Mouse (Mus musculus) layer of hippocampus, postnatal 25 days (tissue): ENCODE measurements at regions not wholly inside any gene's neighbourhood (a gene's known extent, or its start where the extent isn't known, plus 50 kb on each side); places are given as distances from the start of the nearest gene placed in this dataset.

Source experiments
- DNase-seq, 2 experiments: peaks; one replicate each; pipeline ENCODE4 v3.0.0; 2022; ENCODE audit warnings: mixed read lengths in 2 of 2, low spot score in 1 of 2; ENCODE audit errors: extremely low spot score in 1 of 2

DNA sequence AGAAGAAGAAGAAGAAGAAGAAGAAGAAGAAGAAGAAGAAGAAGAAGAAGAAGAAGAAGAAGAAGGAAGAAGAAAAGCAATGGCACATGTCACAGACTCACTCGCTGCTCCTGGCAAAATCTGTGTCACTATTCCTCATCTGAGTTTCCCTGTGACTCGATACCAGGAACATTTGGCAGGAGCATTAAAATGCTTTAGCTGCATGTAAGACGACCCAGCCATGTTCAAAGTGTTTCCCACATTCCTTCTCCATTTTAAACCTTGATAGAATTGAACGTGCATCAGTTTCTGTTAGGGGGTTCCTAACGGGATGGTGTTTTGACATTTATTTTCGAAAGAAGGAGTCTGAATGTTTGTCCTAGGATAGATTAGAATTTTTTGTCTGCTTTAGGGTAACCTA is 51.2 kb upstream of the Pja2 start:
- DNase-seq, result no peak

DNA sequence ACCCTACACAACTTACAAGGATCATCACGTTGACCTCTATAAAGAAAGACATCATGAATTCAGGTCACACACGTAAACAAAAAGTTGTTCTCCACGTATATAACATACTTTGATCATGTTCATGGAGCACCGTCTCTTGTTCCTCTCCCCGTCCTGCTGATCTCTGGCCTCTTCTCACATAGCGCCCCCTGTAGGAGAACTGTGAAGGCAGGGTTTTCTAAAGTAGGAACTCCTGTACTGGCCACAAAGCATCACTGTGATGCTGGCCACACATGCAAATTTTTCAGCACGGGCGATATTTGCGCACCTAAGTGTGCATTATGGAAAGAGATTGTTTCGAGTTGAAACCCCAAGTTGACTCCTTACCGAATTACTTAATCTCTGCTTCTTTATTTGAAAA is 51.9 kb upstream of the Pja2 start:
- no peak for DNase-seq

DNA sequence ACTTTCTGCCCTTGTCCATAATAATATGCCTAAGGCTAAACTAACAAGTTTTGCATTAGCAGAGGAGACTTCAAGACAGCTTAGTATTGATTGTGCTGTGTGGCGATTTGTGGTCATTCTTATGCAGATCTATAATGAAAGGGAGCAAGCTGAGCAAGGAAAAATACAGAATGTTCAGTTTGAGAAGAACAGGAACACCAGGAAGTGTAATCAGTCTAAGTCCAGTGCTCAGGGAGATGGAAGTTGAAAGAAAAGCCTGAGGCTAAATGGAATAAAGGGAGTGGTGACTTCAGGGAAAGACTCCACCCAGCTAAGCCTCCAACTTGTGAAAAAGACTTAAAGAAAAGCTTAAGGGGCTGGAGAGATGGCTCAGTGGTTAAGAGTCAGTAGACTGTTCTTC is 58.6 kb upstream of the Pja2 start:
- no peak for DNase-seq

- no peak for DNase-seq
These were observed 65.7 kb upstream of the Pja2 start for GRCm38 (mm10) chr17:64397254-64397897.

DNA sequence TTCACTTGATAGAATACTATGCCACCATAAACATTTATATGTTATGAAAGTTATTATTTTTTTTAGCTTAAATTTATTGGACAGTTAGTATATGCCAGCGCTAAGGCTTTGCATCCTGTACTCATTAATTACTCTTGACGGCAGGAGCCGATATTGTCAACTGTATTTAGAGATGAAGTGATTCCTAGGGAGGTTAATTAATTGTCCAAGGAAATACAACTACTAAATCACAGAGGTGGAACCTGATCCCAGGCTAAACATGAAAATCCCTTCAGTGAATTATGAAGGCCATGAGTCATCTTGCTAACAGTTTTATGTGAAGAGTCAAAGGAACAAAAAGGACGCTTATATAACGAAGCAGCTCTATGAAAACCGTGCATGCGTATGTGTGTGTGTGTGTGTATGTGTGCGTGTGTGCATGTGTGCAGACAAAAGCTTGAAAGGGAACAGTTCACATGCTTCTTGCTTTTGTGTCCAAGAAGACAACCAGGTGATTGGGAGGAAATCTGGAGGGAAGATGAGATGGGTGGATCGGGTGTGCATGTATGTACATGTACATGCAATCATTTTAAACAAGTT is 66.5 kb upstream of the Pja2 start:
- no peak for DNase-seq

DNA sequence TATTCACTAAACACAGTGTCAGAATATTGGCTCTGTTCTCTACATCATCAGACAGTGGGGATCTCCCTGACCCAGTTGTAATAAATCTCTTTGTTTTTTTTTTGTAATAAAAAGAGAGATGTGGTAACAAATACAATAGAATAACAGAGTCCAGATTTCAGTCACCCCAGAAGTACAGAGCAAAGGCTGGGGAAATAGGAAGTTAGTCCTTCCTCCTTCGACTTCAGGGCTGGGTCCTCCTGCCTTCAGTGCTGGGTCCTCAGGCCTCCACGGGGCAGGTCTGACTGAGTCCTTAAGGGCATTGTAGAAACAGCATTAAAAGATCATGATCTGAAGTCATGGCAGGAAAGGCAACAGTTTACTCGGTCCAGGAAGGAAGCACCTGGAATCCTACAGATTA is 67.0 kb upstream of the Pja2 start:
- no peak for DNase-seq

DNA sequence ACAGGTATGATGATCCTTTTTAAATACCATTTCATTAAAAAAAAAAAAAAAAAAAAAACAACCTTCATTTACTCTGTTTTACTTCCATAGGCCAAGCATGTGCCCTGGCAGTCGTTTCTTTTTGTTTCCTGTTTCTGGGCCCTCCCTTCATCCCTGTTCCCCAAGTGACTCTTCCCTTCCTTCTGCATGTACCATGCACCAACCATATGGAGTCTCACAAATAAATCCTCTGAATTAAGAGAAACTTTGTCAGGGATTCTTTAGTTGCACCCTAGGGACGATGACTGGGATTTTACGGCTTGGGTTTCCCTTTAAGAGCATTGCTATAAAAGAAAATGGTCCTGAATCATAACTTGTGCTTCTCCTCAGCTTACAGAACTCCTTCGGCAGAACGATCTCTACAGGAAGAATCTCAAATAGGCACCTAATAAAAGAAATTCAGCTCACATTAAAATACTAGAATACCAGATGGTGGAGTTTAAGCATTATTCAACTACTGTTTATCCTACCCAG is 75.1 kb upstream of the Pja2 start:
- DNase-seq, result no peak

- DNase-seq, result no peak
These were observed 75.7 kb upstream of the Pja2 start for GRCm38 (mm10) chr17:64407255-64408011.

DNA sequence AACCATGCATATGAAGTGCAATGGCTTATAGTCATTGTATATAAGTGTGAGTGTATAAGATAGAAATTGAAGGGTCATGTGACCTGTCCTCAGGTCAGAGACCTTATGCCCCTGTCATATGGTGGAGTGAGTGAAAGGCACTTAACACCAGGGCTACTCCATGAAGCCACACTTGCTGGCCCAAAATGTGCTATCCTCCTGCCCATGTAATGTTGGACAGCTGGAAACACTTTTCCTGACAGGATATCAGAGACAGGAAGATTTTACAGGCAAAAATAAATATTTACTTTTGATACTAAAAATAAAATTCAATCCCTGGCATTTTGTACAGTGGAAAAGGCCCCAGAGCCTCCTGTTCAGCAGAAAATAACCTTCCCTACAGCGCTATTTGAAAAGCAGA is 94.1 kb upstream of the Pja2 start:
- no peak for DNase-seq

GRCm38 (mm10) chr17:64426536-64426935 is 94.8 kb upstream of the Pja2 start:
- DNase-seq, result no peak

- no peak for DNase-seq
These were observed 107.9 kb upstream of the Pja2 start for GRCm38 (mm10) chr17:64439571-64439970.

DNA sequence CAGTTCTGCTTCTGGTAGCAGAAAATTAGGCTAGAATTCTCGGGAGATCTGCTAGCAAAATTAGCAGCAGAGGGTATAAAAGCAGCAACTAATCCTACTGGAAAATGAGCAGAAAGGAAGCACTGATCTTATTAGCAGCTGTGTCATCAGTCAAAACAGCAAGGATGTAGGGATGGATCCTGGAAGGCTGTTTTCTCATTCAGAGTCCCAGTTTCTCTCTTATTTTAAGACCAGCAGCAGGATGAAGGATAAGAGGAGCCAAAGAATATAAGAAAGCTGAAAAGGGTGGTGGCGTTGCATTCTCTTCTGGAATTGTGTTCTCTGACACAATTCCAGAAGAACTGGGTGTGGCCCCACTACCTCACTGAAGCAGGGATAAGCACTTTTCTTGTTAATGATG is 123.0 kb upstream of the Pja2 start:
- DNase-seq, result no peak

GRCm38 (mm10) chr17:64466273-64466672 is 134.3 kb upstream of the Man2a1 start:
- DNase-seq, result no peak

DNA sequence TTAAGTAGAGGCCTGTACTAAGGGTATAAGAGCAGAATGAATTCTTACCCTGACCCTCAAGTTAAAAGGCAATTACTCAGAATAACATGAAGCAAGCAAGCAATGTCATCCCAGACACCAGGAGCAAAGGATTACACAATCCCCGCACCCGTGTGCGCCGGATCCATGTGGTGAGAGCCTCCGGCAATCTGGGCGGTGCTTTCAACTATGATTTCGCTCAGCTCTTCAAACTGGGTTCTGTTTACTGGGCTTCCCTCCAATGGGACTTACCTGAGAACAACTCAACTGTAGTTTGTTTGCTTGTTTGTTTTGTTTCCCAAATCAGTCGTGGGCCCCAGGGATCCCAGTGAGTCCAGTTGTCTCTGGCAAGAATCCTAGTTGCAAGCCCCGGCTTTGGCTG is 133.8 kb upstream of the Man2a1 start:
- no peak for DNase-seq

DNA sequence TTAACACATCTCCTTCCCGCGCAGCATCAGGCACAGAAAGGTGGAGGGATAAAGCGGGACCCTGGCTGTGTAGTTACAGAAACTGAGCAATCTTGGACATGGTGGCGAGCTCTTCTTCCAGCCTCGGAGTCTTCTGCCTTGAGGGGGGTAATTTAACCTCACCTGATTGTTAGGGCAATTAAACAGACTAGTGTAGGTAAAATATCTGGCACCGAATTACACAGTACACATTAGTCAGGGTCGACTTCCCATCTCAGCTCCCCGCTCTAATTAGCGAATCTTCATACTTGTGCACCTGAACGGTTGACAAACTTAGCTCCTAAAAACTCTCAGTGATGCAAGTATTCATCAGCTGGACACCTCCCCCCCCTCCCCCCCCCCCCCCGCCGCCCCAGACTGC is 133.2 kb upstream of the Man2a1 start:
- no peak for DNase-seq

DNA sequence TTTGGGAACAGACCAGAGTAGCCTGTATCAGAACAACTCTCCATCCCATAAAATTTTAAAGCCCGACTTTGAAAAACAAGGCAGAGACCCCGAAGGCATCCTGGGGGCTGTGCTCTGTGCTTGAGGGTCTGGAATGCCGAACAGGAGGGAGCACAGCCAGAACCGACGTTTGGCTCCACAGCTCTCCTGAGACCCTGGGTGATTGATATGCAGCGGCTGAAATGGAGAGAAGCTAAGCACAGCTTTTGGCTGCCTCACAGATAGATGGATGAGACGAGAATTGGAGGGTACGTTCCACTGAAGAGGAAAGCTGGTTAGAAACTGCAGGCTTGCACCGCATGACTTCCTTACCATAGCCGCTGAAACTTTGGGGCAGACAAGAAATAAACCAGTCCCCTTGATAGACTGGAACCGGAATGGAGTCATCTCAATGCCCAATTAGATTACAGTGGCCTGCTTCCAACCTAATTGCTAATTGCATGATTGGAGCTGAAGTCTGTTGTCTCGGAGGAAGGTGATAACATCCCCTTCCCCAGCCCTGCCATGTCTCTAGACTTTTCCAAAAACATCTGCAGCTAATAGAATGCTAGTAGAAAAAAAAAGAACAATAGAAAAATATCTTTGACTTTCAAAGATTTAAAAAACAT is 130.7 kb upstream of the Man2a1 start:
- DNase-seq, result no peak

- DNase-seq, result no peak
These were observed 119.9 kb upstream of the Man2a1 start for GRCm38 (mm10) chr17:64480607-64481038.

DNA sequence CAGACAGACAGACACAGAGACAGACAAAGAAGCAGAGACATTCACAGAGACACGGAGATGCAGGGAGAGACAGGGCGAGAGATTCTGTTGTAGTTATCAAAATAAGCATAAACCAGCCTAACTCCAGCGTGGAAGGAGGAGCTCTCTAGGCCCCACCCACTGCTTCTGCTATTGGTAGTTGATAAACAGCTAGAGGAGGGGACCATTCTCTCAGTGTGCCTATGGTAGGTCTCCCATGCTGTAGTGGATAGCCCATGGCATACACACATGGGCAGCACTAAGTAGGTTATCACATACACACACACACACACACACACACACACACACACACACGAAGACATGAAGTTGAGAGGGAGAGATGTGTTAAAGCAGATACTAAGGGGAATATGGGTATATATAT is 115.7 kb upstream of the Man2a1 start:
- DNase-seq, result no peak

DNA sequence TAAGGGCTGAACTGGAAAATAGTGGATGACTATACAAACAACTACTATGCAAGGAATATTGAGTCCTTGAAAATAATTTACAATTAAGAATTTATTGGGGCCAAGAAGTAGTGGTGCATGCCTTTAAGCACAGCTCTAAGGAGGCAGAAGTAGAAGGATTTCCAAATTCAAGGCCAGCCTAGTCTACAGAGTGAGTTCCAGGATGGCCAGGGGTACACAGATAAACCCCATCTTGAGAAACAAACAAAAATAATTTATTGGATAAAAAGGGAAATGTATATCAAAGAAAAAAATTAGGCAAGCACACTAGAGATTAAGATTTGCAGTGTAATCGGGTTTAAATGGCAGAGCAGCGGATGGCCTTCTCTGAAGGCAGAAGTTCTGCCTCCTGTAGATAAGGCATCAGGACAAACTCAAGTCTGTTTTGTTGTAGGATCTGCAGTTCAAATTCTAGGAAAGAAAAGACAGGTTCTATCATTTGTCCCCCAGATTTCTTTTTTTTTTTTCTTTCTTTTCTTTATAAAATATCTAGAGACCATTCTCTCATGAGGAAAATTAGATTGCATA is 110.7 kb upstream of the Man2a1 start:
- DNase-seq, result no peak

DNA sequence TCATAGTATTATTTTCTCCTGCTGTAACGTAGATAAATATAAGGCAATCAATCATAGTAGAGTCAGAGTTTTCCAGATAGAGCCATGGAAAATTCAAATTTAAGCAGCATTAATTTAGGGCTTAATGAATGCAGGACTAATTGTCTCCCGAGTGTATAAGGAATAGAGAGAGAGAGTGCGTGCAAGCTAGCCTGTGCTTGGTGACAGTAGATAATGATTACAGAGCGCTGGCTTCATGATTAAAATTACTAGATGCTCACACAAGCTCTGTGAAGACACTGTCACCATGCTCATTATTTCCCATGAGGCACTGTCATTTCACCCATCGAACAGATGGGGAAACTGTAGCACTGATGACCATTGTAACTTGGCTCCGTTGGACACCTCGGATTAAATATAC is 109.9 kb upstream of the Man2a1 start:
- no peak for DNase-seq

DNA sequence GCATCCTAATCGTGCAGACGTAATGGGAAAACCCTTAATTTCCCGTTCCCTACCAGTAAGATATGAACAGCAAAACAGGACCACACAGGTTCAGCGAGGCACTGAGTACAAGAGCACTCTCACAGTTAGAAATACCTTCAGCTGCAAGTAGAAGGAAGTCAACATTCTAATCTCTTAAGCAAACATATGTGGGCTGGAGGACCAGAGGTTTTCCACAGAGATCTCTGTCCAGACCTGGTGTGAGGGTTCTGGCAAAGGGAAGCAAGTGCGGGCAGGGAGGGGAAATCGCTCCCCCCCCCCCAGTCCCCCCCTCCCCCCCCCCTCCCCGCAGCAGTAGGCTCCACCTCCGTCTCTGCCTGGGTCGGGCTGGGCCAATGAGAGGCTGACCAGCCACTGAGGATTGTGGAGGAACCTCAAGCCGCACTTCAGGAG is 108.6 kb upstream of the Man2a1 start:
- no peak for DNase-seq
